Mouse (Mus musculus): Measurements from ENCODE around the gene Crlf1. TPM values are rescaled to one million over a fixed set of nuclear protein-coding genes. Genes with fewer than 3 reads are reported as not detected.

Gene Crlf1
- 2.4 and 6.6 TPM in 2 replicates for polyA plus RNA-seq (2014; fragmentation: Nextera tagmentation; extraction: Ambion mirVana)

- H3K9me3 ChIP-seq (ENCODE audit: control insufficient read depth, low read length): no peaks in the 10 kb centered on the region
- DNase-seq (ENCODE audit: low spot score): peak; percentile 45
- H3K4me2 ChIP-seq (replicated peaks; ENCODE audit: low read depth, low read length): peak within 1 kb of the TSS; percentile 44
- ATAC-seq (ENCODE audit: low FRiP score): no peak
- H3K27ac ChIP-seq (ENCODE audit: low read depth, low read length): no peak within 1 kb of the TSS
- under 1% methylated on average over 56 of the region's 93 CpGs for WGBS
- H3K36me3 ChIP-seq (ENCODE audit: control insufficient read depth, insufficient read depth, low read length): no peaks in the 10 kb centered on the region
- peaks cover 97% of the 10 kb centered on the region for H3K27me3 ChIP-seq (ENCODE audit: control insufficient read depth, insufficient read depth, low read length)
- peaks cover 21% of the 10 kb centered on the region for H3K4me1 ChIP-seq (replicated peaks; ENCODE audit: control insufficient read depth, insufficient read depth, low read length)
- H3K4me3 ChIP-seq (ENCODE audit: low read depth, low read length): peak within 1 kb of the TSS; percentile 27
- peak within 1 kb of the TSS; percentile 19; the same call in 1 of the 2 replicates for H3K9ac ChIP-seq (ENCODE audit: low read depth, low read length)
Observed at GRCm38 (mm10) chr8:70492664-70493640, at the start of gene Crlf1. Gene Crlf1, plus strand, starts transcription at chr8:70493158.

GRCm38 (mm10) chr8:70443326-70443725 is 49.6 kb upstream of the Crlf1 start:
- Histone ChIP-seq H3K9ac (ENCODE audit: low read depth, low read length) (no peak overlapping the region), H3K9me3 (ENCODE audit: control insufficient read depth, low read length) (no peaks in the 10 kb centered on the region), H3K4me1 (replicated peaks; ENCODE audit: control insufficient read depth, insufficient read depth, low read length) (no peaks in the 10 kb centered on the region; the same call in 1 of the 2 replicates), H3K36me3 (ENCODE audit: control insufficient read depth, insufficient read depth, low read length) (no peaks in the 10 kb centered on the region), H3K27ac (ENCODE audit: low read depth, low read length) (no peak overlapping the region), H3K27me3 (ENCODE audit: control insufficient read depth, insufficient read depth, low read length) (no peaks in the 10 kb centered on the region), H3K4me3 (ENCODE audit: low read depth, low read length) (no peak overlapping the region), H3K4me2 (replicated peaks; ENCODE audit: low read depth, low read length) (no peak overlapping the region)
- DNase-seq (ENCODE audit: low spot score): no peak
- 85% methylated on average over 4 of the region's 4 CpGs for WGBS
- no peak for ATAC-seq (ENCODE audit: low FRiP score)

- H3K4me1 ChIP-seq (replicated peaks; ENCODE audit: control insufficient read depth, insufficient read depth, low read length): no peaks in the 10 kb centered on the region
- no peaks in the 10 kb centered on the region for H3K9me3 ChIP-seq (ENCODE audit: control insufficient read depth, low read length)
- ATAC-seq (ENCODE audit: low FRiP score): no peak
- 76% methylated on average over 1 of the region's 1 CpGs for WGBS
- H3K4me3 ChIP-seq (ENCODE audit: low read depth, low read length): no peak overlapping the region
- H3K4me2 ChIP-seq (replicated peaks; ENCODE audit: low read depth, low read length): no peak overlapping the region
- no peak for DNase-seq (ENCODE audit: low spot score)
- no peaks in the 10 kb centered on the region for H3K36me3 ChIP-seq (ENCODE audit: control insufficient read depth, insufficient read depth, low read length)
- H3K9ac ChIP-seq (ENCODE audit: low read depth, low read length): no peak overlapping the region
- no peaks in the 10 kb centered on the region for H3K27me3 ChIP-seq (ENCODE audit: control insufficient read depth, insufficient read depth, low read length)
- no peak overlapping the region for H3K27ac ChIP-seq (ENCODE audit: low read depth, low read length)
Observed at GRCm38 (mm10) chr8:70445988-70446387, 47.0 kb upstream of the Crlf1 start.

- 76% methylated on average over 19 of the region's 19 CpGs for WGBS
- Histone ChIP-seq H3K4me1 (replicated peaks; ENCODE audit: control insufficient read depth, insufficient read depth, low read length) (no peaks in the 10 kb centered on the region), H3K27me3 (ENCODE audit: control insufficient read depth, insufficient read depth, low read length) (peaks cover 3% of the 10 kb centered on the region), H3K36me3 (ENCODE audit: control insufficient read depth, insufficient read depth, low read length) (no peaks in the 10 kb centered on the region), H3K27ac (ENCODE audit: low read depth, low read length) (no peak overlapping the region), H3K9ac (ENCODE audit: low read depth, low read length) (no peak overlapping the region), H3K4me3 (ENCODE audit: low read depth, low read length) (no peak overlapping the region), H3K4me2 (replicated peaks; ENCODE audit: low read depth, low read length) (no peak overlapping the region), H3K9me3 (ENCODE audit: control insufficient read depth, low read length) (no peaks in the 10 kb centered on the region)
- no peak for ATAC-seq (ENCODE audit: low FRiP score)
- no peak for DNase-seq (ENCODE audit: low spot score)
Observed at GRCm38 (mm10) chr8:70447639-70448420, 45.1 kb upstream of the Crlf1 start.

DNA sequence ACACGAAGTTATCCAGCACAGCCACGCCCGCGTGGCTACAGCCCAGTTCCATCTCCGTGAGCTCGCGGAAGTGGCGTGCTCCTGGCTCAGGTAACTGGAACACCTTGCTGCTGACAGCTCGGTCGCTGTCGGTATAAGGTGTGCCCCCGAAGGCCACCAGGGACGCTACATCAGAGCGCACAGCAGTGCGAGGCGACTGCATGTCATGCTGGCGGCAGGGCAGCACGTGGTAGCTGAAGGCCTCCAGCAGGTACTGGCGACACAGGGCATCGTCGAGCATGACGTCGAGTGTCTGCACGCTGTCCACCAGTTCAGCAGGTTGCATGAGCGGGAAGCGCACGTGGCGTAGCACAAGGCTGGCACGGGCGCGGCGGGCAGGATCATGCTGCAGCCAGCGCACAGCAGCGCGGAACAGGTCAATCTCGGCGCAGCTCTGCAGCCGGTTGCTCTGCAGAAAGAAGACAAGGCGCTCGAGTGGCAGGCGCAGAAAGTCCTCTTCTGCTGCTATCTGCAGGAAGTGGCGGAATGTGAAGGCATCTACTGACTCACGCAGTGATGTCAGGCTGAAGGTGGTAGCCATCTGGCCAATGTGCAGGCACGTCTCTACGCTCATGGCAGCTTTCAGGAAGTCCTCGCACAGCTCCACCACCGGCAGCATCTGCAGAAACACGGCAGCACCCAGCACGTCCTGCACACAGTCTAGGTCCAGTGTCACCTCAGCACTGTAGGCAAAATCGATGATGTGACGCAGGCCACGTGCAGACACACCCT is 40.6 kb upstream of the Crlf1 start:
- no peak for DNase-seq (ENCODE audit: low spot score)
- H3K4me3 ChIP-seq (ENCODE audit: low read depth, low read length): no peak overlapping the region
- H3K9ac ChIP-seq (ENCODE audit: low read depth, low read length): no peak overlapping the region
- H3K9me3 ChIP-seq (ENCODE audit: control insufficient read depth, low read length): no peaks in the 10 kb centered on the region
- no peak overlapping the region for H3K27ac ChIP-seq (ENCODE audit: low read depth, low read length)
- ATAC-seq (ENCODE audit: low FRiP score): no peak
- H3K36me3 ChIP-seq (ENCODE audit: control insufficient read depth, insufficient read depth, low read length): no peaks in the 10 kb centered on the region
- 58% methylated on average over 52 of the region's 52 CpGs for WGBS
- H3K27me3 ChIP-seq (ENCODE audit: control insufficient read depth, insufficient read depth, low read length): peaks cover 3% of the 10 kb centered on the region
- H3K4me2 ChIP-seq (replicated peaks; ENCODE audit: low read depth, low read length): no peak overlapping the region
- H3K4me1 ChIP-seq (replicated peaks; ENCODE audit: control insufficient read depth, insufficient read depth, low read length): no peaks in the 10 kb centered on the region

GRCm38 (mm10) chr8:70453852-70454251 is 39.1 kb upstream of the Crlf1 start:
- peaks cover 3% of the 10 kb centered on the region for H3K27me3 ChIP-seq (ENCODE audit: control insufficient read depth, insufficient read depth, low read length)
- H3K4me1 ChIP-seq (replicated peaks; ENCODE audit: control insufficient read depth, insufficient read depth, low read length): no peaks in the 10 kb centered on the region
- ATAC-seq (ENCODE audit: low FRiP score) (no peak), DNase-seq (ENCODE audit: low spot score) (no peak)
- no peak overlapping the region for H3K27ac ChIP-seq (ENCODE audit: low read depth, low read length)
- no peaks in the 10 kb centered on the region for H3K9me3 ChIP-seq (ENCODE audit: control insufficient read depth, low read length)
- no peaks in the 10 kb centered on the region for H3K36me3 ChIP-seq (ENCODE audit: control insufficient read depth, insufficient read depth, low read length)
- 90% methylated on average over 5 of the region's 5 CpGs for WGBS
- no peak overlapping the region for H3K9ac ChIP-seq (ENCODE audit: low read depth, low read length)
- H3K4me2 ChIP-seq (replicated peaks; ENCODE audit: low read depth, low read length): no peak overlapping the region
- no peak overlapping the region for H3K4me3 ChIP-seq (ENCODE audit: low read depth, low read length)

- Histone ChIP-seq H3K27me3 (ENCODE audit: control insufficient read depth, insufficient read depth, low read length) (peaks cover 3% of the 10 kb centered on the region; the same call in 1 of the 2 replicates), H3K9ac (ENCODE audit: low read depth, low read length) (no peak overlapping the region), H3K36me3 (ENCODE audit: control insufficient read depth, insufficient read depth, low read length) (no peaks in the 10 kb centered on the region), H3K4me2 (replicated peaks; ENCODE audit: low read depth, low read length) (no peak overlapping the region), H3K27ac (ENCODE audit: low read depth, low read length) (no peak overlapping the region), H3K4me1 (replicated peaks; ENCODE audit: control insufficient read depth, insufficient read depth, low read length) (no peaks in the 10 kb centered on the region), H3K9me3 (ENCODE audit: control insufficient read depth, low read length) (no peaks in the 10 kb centered on the region), H3K4me3 (ENCODE audit: low read depth, low read length) (no peak overlapping the region)
- WGBS: 96% methylated on average over 1 of the region's 1 CpGs
- DNase-seq (ENCODE audit: low spot score) (no peak), ATAC-seq (ENCODE audit: low FRiP score) (no peak)
Observed at GRCm38 (mm10) chr8:70456996-70457395, 36.0 kb upstream of the Crlf1 start.

GRCm38 (mm10) chr8:70457882-70458281 is 35.1 kb upstream of the Crlf1 start:
- 91% methylated on average over 6 of the region's 6 CpGs for WGBS
- no peak for ATAC-seq (ENCODE audit: low FRiP score)

More at GRCm38 (mm10) chr8:70457882-70458281, 35.1 kb upstream of the Crlf1 start:
- Histone ChIP-seq H3K27me3 (ENCODE audit: control insufficient read depth, insufficient read depth, low read length) (no peaks in the 10 kb centered on the region), H3K9ac (ENCODE audit: low read depth, low read length) (no peak overlapping the region), H3K4me1 (replicated peaks; ENCODE audit: control insufficient read depth, insufficient read depth, low read length) (no peaks in the 10 kb centered on the region), H3K27ac (ENCODE audit: low read depth, low read length) (no peak overlapping the region), H3K4me2 (replicated peaks; ENCODE audit: low read depth, low read length) (no peak overlapping the region), H3K9me3 (ENCODE audit: control insufficient read depth, low read length) (no peaks in the 10 kb centered on the region), H3K36me3 (ENCODE audit: control insufficient read depth, insufficient read depth, low read length) (no peaks in the 10 kb centered on the region), H3K4me3 (ENCODE audit: low read depth, low read length) (no peak overlapping the region)
- DNase-seq (ENCODE audit: low spot score): no peak
